Mouse (Mus musculus) heart, embryonic 16.5 days (tissue): ENCODE results near the gene Cd2bp2. TPM values are rescaled to one million over a fixed set of nuclear protein-coding genes. Genes with fewer than 3 reads are reported as not detected.

ENCODE experiments used
- ATAC-seq: fragments of 200-750 bp; cut with Nextera tagmentation; replicated peaks from 2 replicates; pipeline ENCODE4 v1.8.0; 2017; ENCODE audit warnings: moderate number of reproducible peaks; ENCODE audit not compliant: insufficient read depth, low FRiP score; ENCODE audit errors: extremely low read depth
- H3K27ac ChIP-seq: fragments of 300-500 bp; sonication (generic); 2 replicates; pipeline ENCODE4 v1.5.1; 2014; ENCODE audit warnings: mild to moderate bottlenecking, low read length, control low read depth, moderate library complexity
- H3K27me3 ChIP-seq: fragments of 300-500 bp; sonication (generic); 2 replicates; pipeline ENCODE4 v1.6.1; 2014; ENCODE audit warnings: low read length, mixed read lengths; ENCODE audit not compliant: control insufficient read depth, insufficient read depth
- H3K36me3 ChIP-seq: fragments of 300-500 bp; sonication (generic); 2 replicates; pipeline ENCODE4 v1.6.1; 2014; ENCODE audit not compliant: control insufficient read depth, insufficient read depth
- H3K4me1 ChIP-seq: fragments of 300-500 bp; sonication (generic); 2 replicates; pipeline ENCODE4 v1.6.1; 2014; ENCODE audit warnings: low read length, mixed read lengths; ENCODE audit not compliant: control insufficient read depth, insufficient read depth
- H3K4me2 ChIP-seq: fragments of 300-500 bp; sonication (generic); 2 replicates; pipeline ENCODE4 v1.6.1; 2014; ENCODE audit warnings: low read depth, mild to moderate bottlenecking, control low read depth, low read length
- H3K4me3 ChIP-seq: fragments of 300-500 bp; sonication (generic); 2 replicates; pipeline ENCODE4 v1.5.1; 2014; ENCODE audit warnings: mild to moderate bottlenecking, control low read depth, low read length
- H3K9ac ChIP-seq: fragments of 300-500 bp; sonication (generic); 2 replicates; pipeline ENCODE4 v1.6.1; 2014; ENCODE audit warnings: low read length, control low read depth
- H3K9me3 ChIP-seq: fragments of 300-500 bp; sonication (generic); replicated peaks from 2 replicates; pipeline ENCODE4 v1.6.1; 2016; ENCODE audit warnings: low read length; ENCODE audit not compliant: control insufficient read depth
- WGBS: fragments of 180-500 bp; shearing (Covaris S2); extraction: QIAGEN DNeasy Blood & Tissue Kit; methylation state at CpG from one replicate; pipeline ENCODE4 v1.1.7; 2014; 5-methylcytosine and 5-hydroxymethylcytosine counted together
- polyA plus RNA-seq: library from polyadenylated mRNA; unstranded; fragments of >200 nt; fragmentation: Nextera tagmentation; extraction: Ambion mirVana; gene quantifications from 2 replicates; pipeline ENCODE4 v1.2.1, GENCODE M21; 2015

The Cd2bp2 gene
- polyA plus RNA-seq, 1 experiment from 2014 or later, result 42.2 TPM

DNA sequence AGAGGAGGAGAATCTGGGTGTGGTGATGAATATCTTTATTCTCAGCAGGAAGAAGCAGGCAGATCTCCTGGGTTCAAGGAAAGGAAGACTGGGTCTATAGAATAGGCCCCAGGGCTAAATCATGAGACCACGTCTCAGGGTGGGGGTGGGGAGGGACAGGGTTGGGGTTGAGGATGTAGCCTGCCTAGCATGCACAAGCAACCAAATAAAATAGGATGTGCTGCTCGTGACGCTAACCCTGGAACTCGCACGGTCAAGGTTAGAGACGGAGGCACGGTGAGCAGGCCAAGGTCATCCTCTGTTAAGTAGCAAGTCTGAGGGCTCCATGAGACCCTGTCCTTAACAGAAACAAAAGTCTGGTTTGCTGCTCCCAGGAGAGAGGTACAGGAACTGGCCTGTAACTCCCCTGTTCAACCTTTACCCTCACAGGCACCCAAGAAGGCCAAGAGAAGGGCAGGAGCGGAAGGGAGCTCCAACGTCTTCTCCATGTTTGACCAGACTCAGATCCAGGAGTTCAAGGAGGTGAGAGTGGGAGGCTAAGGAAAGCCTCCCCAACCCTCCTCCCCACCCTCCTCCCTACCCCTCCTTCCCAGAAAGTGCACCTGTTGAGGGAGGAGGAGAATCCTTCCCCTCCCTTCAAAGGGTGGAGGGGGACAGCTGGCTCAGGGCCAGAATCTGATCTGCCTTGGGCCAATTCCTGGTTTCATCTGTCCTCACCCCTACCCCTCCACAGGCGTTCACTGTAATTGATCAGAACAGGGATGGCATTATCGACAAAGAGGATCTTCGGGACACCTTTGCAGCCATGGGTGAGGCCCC is 16.8 kb upstream of the Cd2bp2 start:
- no peaks in the 10 kb centered on the region for H3K27me3 ChIP-seq
- 84% methylated on average over 12 of the region's 12 CpGs for WGBS
- no peak overlapping the region for H3K4me3 ChIP-seq
- no peak for ATAC-seq
- H3K4me1 ChIP-seq, result peaks cover 28% of the 10 kb centered on the region
- H3K36me3 ChIP-seq, result no peaks in the 10 kb centered on the region
- H3K4me2 ChIP-seq, result no peak overlapping the region
- no peak overlapping the region for H3K9ac ChIP-seq
- H3K9me3 ChIP-seq, result no peaks in the 10 kb centered on the region
- H3K27ac ChIP-seq, result no peak overlapping the region

DNA sequence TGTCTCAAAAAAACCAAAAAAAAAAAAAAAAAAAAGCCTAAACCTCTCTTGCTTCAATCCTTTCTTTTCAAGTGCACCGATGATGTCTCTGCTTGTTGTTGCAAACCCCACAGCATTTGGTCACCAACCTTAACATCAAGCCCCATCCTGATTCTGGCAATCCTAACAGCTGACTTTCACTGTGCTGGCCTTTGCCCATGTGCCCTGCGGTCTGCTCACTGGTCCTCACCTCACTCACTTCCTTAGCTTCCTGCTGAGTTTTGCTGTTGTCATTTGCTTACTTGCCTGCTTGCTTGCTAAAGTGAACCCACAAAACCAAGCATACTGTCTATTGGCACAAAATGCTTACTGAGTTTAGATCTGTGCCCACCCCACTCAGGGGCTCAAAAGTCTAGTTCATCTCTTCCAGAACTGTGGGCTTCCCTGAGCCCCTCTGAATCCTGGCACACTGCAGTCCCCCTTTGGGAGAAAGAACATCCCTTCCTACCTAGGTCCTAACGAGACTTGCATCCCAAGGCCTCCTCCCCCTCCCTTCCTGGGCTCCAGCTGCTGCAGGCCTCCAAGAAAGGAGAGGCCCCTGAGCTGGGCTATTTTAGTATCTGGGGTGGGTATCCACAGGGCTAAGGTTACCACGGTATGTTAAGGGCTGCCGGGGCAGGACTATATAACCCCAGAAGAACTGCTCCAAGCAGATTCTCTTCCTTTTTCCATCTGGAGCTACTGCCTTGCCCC is 15.3 kb upstream of the Cd2bp2 start:
- Histone ChIP-seq H3K4me1 (peaks cover 25% of the 10 kb centered on the region), H3K27ac (no peak overlapping the region)

DNA sequence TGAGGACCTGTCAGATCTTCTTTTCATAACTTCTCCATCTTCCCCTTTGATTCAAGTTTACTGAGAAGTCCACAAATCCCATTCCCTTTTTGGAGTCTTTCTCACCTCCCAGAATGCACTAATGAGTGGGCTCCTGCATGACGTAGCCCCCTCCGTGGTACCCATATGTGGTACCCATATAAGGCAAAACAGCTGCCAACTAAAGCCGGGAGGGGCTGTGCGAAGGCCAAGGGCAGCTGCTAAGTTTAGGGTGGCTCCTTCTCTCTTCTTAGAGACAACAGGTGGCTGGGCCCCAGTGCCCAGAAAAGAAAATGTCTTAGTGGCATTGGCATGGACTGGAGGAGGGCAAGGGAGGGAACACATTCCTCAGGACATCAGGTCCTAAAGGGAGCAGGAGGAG is 14.4 kb upstream of the Cd2bp2 start:
- WGBS, result 86% methylated on average over 4 of the region's 4 CpGs

More for the DNA sequence above, 15.3 kb upstream of the Cd2bp2 start:
- 54% methylated on average over 5 of the region's 5 CpGs for WGBS
- ATAC-seq, result no peak
- H3K9ac ChIP-seq, result no peak overlapping the region
- H3K27me3 ChIP-seq, result no peaks in the 10 kb centered on the region
- no peak overlapping the region for H3K4me2 ChIP-seq
- no peak overlapping the region for H3K4me3 ChIP-seq
- H3K9me3 ChIP-seq, result no peaks in the 10 kb centered on the region
- no peaks in the 10 kb centered on the region for H3K36me3 ChIP-seq

DNA sequence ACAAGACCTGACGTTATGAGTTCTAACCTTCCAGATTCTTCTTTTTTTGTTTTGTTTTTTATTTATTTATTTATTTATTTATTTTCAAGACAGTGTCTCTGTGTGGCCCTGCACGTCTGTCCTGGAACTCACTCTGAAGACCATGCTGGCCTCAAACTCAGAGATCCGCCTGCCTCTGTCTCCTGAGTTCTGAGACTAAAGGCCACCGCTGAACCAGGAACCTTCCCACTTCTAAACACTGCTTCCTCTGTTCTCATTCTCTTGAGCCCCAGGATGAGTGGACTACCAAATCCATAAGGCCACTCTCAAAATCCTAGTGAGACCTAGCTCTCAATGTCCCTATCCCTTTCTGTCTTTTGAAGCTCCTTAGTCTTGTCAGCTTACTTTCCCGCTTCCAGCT is 14.0 kb upstream of the Cd2bp2 start:
- ATAC-seq, result no peak
- H3K4me1 ChIP-seq, result peaks cover 29% of the 10 kb centered on the region
- H3K27ac ChIP-seq, result peak overlapping the region; percentile 89
- H3K36me3 ChIP-seq, result peaks cover 3% of the 10 kb centered on the region
- peak overlapping the region; percentile 68 for H3K9ac ChIP-seq
- H3K4me3 ChIP-seq, result no peak overlapping the region
- H3K9me3 ChIP-seq, result no peaks in the 10 kb centered on the region
- no peaks in the 10 kb centered on the region for H3K27me3 ChIP-seq
- H3K4me2 ChIP-seq, result peak overlapping the region; percentile 73
- 79% methylated on average over 5 of the region's 5 CpGs for WGBS

More for the DNA sequence above, 14.4 kb upstream of the Cd2bp2 start:
- Histone ChIP-seq H3K9me3 (no peaks in the 10 kb centered on the region), H3K4me2 (no peak overlapping the region), H3K9ac (no peak overlapping the region), H3K36me3 (no peaks in the 10 kb centered on the region), H3K27ac (no peak overlapping the region), H3K27me3 (no peaks in the 10 kb centered on the region), H3K4me1 (peaks cover 28% of the 10 kb centered on the region), H3K4me3 (no peak overlapping the region)
- ATAC-seq, result no peak

DNA sequence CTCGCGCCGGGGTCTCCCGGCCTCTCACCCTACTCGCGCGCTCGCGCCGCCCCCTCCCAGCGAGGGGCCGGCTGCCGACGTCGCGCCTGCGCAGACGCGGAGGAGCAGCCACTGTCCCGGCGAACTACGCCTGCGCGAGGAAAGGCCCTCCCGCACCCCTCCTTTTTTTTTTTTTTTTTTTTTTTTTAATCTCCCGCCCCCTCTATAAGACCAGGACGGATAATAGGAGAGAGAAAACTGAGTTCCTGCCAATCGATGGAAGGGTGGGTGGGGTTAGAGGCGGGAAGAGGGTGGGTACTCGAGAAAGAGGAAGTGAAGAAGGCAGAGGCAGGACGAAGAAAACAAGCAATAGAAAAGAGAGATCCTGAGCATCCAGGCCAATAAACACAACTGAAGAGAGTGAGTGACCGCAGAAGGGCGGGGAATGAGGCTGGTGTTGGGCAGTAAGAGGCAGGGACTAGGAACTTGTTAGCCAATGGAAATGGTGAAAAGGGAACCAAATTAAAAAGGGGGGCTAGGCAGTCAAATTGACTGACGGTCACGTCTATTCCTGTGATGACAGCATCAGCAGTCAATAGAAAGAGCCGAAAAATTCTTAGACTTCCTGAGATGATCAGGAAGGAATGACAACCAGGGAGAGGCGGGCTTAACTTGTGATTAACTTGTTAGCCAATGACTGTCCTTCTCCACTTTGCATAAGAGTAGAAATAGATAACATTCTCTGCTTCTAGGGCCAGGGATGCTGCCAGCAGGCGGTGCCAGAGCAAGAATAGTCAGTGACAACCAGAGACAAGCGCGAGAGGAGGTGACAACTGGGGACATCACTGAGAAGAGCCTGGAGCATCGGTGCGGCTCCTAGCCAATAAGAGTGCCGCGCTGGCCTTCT is 12.9 kb upstream of the Cd2bp2 start, which contains the start of gene Mylpf:
TSS of gene Mylpf (plus strand) at position 338 of the 886 bp plus-strand sequence.
- WGBS, result under 1% methylated on average over 31 of the region's 44 CpGs
- Histone ChIP-seq H3K9me3 (no peaks in the 10 kb centered on the region), H3K4me2 (peak within 1 kb of the TSS; percentile 96), H3K27ac (peak within 1 kb of the TSS; percentile 89), H3K27me3 (no peaks in the 10 kb centered on the region), H3K9ac (peak within 1 kb of the TSS; percentile 95), H3K36me3 (peaks cover 4% of the 10 kb centered on the region), H3K4me3 (peak within 1 kb of the TSS; percentile 88), H3K4me1 (peaks cover 21% of the 10 kb centered on the region)
- ATAC-seq, result peak; percentile 91

DNA sequence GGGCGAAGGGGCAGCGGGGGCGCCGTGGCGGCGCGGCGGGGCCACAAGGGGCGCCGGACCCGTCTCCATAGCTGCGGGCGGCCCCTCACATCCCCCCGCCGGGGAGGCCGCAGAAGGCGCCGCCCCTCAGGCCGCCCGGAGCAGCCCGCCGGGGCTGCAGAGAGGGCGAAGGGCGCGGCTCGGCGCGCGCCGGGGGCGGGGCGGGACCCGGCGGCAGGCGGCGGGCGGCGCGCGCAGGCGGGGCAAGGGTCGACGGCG is 12.4 kb upstream of the Cd2bp2 start, which contains the start of gene Tbc1d10b:
TSS of gene Tbc1d10b (minus strand) at position 174 of the 258 bp plus-strand sequence.
- ATAC-seq, result no peak; the same call in 1 of the 2 replicates
- Histone ChIP-seq H3K36me3 (peaks cover 5% of the 10 kb centered on the region), H3K9ac (peak within 1 kb of the TSS; percentile 95), H3K4me1 (peaks cover 21% of the 10 kb centered on the region), H3K9me3 (no peaks in the 10 kb centered on the region), H3K27me3 (no peaks in the 10 kb centered on the region), H3K27ac (peak within 1 kb of the TSS; percentile 89), H3K4me3 (peak within 1 kb of the TSS; percentile 88), H3K4me2 (peak within 1 kb of the TSS; percentile 96)
- WGBS, result under 1% methylated on average over 40 of the region's 44 CpGs

DNA sequence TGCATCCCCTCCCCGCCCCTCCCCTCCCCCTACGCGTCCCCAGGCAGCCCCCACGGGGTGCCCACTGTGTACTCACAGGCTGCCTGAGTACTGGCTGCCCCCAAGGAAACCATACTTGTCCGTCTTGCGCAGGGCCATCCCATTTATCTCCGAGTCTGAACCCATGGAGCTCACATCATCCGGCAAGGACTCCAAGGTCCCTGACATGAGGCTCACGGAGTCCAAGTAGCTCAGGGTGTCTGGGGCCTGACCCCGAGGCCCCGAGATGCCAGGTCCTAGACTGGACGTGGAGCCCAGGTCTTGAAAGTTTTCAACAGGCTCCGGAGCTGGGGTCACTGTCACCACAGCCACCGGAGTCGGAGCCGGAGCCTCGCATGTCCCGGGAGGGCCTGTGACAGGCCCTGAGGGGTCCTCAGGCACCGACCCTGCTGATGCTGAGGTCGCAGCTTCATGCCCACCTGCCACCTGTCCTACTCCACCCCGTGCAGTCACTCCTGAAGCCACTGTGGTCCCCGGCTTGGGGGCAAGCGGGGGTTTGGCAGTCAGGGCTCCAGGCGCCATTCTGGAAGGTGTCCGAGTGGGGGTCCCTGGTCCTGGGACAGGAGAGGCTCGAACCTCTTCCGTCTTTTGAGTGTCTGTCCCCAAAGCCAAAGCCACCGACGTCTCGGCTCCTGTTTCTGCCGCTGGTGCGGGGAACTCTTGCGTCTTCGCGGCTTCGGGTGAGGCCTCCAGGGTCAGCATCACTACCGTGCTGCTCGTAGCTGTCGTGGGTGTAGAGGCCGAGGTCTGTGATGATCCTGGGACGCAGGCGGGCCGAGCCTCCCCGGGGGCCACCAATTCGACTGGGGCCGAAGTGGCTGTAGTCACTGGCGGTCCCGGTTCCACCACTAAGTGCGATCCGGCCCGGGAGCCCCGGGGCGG is 11.8 kb upstream of the Cd2bp2 start:
- no peak; the same call in 1 of the 2 replicates for ATAC-seq
- whole genome bisulfite sequencing, result under 1% methylated on average over 53 of the region's 53 CpGs

DNA sequence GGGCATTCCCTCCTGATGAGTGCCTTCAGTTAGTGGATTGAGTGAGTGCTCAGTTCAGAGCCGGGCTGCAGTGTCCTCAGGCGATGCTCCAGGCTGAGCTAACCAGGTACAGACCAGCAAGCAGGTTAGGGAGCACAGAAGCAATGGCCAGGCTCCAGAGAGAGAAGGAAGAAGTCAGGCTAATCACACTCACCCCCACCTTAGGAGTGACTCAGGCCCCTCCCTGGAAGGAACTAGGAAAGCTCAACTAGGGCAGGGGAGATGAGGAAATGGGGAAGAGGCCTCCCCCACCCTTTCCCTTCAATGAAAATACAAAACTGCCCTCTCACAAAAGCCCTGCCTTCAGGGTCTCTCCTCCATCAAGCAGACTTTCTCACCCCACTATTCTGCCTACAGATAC is 10.8 kb upstream of the Cd2bp2 start:
- Histone ChIP-seq H3K4me3 (peak overlapping the region; percentile 88), H3K9me3 (no peaks in the 10 kb centered on the region), H3K27me3 (no peaks in the 10 kb centered on the region), H3K4me2 (peak overlapping the region; percentile 96), H3K9ac (peak overlapping the region; percentile 95), H3K4me1 (peaks cover 21% of the 10 kb centered on the region), H3K36me3 (peaks cover 20% of the 10 kb centered on the region), H3K27ac (peak overlapping the region; percentile 87)
- no peak for ATAC-seq
- 34% methylated on average over 2 of the region's 2 CpGs for WGBS

More for the DNA sequence above, 11.8 kb upstream of the Cd2bp2 start:
- peak overlapping the region; percentile 95 for H3K9ac ChIP-seq
- no peaks in the 10 kb centered on the region for H3K9me3 ChIP-seq
- peaks cover 21% of the 10 kb centered on the region for H3K4me1 ChIP-seq
- H3K36me3 ChIP-seq, result peaks cover 11% of the 10 kb centered on the region
- peak overlapping the region; percentile 96 for H3K4me2 ChIP-seq
- peak overlapping the region; percentile 87 for H3K27ac ChIP-seq
- H3K4me3 ChIP-seq, result peak overlapping the region; percentile 88
- H3K27me3 ChIP-seq, result no peaks in the 10 kb centered on the region
